Mouse (Mus musculus) c-Kit-positive CD71-negative TER-119-negative erythroid progenitor cells, embryonic 14.5 days (primary cell): ENCODE results near the gene Sdc4.

Experiments
- DNase-seq: peaks from one replicate; pipeline ENCODE4 v3.0.0-alpha.2; 2013; ENCODE audit warnings: low read depth

Sdc4 gene

GRCm38 (mm10) chr2:164443460-164444000 lies at the start of gene Sdc4:
Gene Sdc4 (minus strand): TSS chr2:164443887.
- no peak for DNase-seq

GRCm38 (mm10) chr2:164487812-164488211 lies 44.1 kb upstream of the Sdc4 start:
- DNase-seq: no peak

DNA sequence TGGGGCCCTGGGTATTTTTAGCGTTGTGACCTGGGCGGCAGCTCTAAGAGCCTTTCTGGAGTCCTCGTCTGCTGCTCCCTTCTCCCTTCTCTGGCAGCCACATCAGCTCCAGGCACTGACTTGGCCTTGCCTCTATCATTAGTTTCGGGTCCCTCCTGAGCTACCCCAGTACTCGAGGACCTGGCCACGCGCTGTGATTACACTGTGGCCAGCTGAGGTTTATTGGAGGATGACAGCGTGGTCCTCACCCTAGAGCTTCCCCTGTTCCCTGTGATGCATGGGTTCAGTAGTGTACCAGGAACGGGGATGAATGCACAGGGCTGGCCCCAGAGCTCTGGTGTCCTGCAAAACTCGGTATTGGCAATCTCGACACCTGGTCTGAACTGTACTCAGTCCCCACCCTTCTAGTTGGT lies 43.4 kb upstream of the Sdc4 start:
- DNase-seq: no peak

- DNase-seq: no peak
Measured at GRCm38 (mm10) chr2:164486258-164487114, 42.8 kb upstream of the Sdc4 start.

- no peak for DNase-seq
Measured at GRCm38 (mm10) chr2:164485681-164486257, 42.1 kb upstream of the Sdc4 start, which contains the start of gene Dbndd2. Gene Dbndd2 (plus strand): TSS chr2:164486106.

DNA sequence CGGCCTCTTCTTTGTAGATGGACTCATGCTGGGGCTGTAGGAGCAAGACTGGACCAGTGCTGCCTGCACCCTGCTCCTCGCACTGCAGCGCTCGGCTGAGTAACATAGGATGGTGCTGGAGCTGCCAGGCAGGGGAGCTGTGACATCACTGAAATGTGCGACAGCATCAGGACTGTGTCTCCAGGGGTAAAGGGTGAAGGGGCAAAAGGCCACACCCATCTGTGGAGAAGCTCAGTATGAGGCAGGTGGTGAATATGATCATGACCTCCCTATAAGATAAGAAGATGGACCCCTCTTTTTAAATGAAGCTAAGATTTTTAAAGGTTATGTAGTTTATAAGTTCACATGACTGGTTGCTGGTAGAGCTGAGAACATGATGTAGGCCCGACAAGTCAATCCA lies 29.9 kb upstream of the Sdc4 start, which contains the start of gene Trp53tg5:
TSS of gene Trp53tg5 (minus strand) at position 101 of the 400 bp plus-strand sequence.
- DNase-seq: no peak

DNA sequence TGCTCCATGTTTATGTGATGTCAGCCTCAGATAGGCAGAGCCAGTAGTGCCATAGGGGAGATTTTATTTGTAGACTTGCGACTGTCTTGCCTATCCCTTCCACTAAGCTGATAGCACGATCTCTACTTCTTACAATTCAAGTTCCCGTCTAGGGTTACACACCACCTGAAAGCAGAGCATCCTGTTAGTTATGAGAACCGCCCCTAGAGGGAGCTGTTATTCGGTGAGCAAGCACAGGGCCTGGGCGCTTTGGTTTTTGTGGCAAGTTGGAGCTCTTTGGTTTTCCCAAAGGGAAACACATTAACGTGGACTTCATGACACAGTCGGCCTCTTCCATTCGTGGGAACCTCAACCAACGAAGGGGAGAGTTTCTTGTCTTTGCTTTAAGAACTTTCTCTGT lies 26.6 kb upstream of the Sdc4 start:
- peak; percentile 60 for DNase-seq

- no peak for DNase-seq
Measured at GRCm38 (mm10) chr2:164466787-164467186, 23.1 kb upstream of the Sdc4 start.

DNA sequence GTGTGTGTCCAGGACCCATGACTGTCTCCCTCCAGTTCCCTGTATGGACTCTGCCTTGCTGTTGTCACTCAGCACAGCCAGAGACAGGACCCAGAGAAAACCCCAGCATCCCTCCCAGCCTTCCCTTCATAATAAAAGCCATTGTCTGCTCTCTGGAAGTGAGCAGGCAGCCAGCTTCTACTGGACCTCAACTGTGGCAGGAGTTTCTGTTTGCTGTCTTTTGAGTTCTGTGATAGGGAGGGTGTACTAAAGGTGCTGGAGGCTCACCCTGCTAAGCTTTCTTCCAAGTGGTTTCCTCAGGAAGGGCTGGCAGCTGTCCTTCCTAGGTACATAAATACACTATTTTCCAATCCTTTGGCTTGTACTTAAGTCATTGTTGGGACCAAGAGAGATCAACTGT lies 21.5 kb upstream of the Sdc4 start:
- DNase-seq: no peak

GRCm38 (mm10) chr2:164460745-164461551 lies 17.3 kb upstream of the Sdc4 start, which contains the start of gene Gm20458:
Gene Gm20458 (plus strand): TSS chr2:164460967.
- DNase-seq: peak; percentile 96

DNA sequence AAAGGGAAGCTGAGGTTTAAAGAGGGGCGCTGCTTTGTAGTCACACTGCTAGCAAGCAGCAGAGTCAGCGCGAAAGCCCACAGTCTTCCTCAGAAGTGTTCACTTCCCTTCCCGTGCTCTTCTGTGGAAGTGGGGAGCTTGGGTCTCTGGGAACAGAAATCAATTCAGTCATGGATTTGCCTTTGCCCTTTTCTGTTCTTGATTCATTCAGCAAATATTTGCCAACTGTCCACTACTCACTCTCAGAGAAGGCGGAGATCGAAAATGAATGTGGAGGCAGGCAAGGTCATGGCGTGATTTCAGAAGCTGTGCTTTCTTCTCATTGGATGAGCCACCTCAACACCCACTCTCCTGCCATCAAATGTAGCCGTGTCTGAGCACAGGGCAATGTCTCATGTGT lies 14.8 kb upstream of the Sdc4 start:
- DNase-seq: no peak

DNA sequence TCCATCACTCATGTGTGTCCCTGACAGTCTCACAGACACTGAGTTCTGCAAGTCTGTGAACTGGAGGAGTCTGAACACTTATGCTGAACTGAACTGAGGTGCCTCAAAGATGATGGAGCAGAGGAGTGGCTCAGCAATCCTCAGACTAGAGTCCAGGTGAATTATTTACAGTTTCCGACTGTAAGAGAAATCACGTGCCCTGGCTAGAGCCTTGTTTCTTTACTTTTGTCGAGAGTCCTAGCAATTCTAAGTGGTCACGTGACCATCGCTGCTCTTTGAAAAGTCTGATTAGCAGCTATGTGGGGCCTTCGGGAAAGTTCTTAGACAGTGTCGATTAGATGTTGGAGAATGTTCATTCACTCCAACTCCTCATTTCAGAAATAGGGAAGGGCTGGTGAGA lies 14.3 kb upstream of the Sdc4 start:
- DNase-seq: no peak

DNA sequence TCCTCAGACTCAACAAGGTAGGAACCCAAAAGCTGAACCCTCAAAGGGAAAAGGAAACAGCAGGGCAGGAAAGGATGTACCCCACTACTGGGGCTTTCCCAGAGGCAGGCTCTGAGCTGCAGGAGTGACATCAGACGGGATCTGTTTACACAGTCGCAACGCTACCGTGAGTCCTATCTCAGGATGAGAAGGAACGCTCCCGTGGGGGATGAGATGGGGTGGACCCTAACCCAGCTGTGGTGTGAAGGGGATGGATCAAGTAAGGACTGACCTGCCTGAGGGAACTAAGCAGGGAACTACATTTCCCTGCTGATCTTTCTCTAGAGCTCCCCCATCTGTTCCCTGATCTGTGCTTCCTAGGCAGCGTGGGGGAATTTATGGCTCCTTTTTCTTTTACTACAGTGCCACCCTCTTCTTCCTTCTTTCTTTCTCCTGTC lies 13.2 kb upstream of the Sdc4 start, which contains the start of gene Sys1:
TSS of gene Sys1 (plus strand) at position 101 of the 437 bp plus-strand sequence.
- DNase-seq: no peak

DNA sequence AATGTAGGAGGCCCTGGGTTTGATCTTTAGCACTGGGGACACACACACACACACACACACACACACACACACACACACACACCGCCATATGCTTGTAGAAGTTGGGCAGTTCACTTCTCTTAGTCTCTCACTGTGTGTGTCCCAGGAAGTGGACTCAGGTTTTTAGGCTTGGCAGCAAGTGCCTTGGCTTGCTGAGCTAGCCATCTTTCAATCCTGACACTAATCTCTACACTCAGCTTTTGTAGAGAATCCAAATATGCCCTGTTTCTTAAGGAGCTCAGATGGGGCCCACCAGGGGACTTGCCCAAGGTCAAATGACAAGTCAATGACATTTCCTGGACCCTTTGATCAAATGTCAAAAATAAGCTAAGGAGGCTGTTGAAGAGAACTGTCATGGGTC lies 12.7 kb upstream of the Sdc4 start:
- no peak for DNase-seq

GRCm38 (mm10) chr2:164455421-164456190 lies 11.9 kb upstream of the Sdc4 start:
- DNase-seq: no peak

GRCm38 (mm10) chr2:164454846-164455245 lies 11.2 kb upstream of the Sdc4 start:
- DNase-seq: no peak

- no peak for DNase-seq
Measured at GRCm38 (mm10) chr2:164453887-164454500, 10.3 kb upstream of the Sdc4 start.

- DNase-seq: no peak
Measured at GRCm38 (mm10) chr2:164453047-164453757, 9.5 kb upstream of the Sdc4 start.

- DNase-seq: no peak
Measured at GRCm38 (mm10) chr2:164452000-164452676, 8.5 kb upstream of the Sdc4 start.
